Mouse (Mus musculus) neutrophil, adult 65 days (primary cell): ENCODE data around the gene Dync1i2. TPM values are rescaled to one million over a fixed set of nuclear protein-coding genes. Genes with fewer than 3 reads are reported as not detected.

Source experiments
- total RNA-seq: library from RNA; stranded (reverse); gene quantifications from 2 replicates; pipeline ENCODE4 v1.2.4, GENCODE M21; 2023

Dync1i2 gene
- 65.8 and 70.9 TPM in 2 replicates for total RNA-seq

DNA sequence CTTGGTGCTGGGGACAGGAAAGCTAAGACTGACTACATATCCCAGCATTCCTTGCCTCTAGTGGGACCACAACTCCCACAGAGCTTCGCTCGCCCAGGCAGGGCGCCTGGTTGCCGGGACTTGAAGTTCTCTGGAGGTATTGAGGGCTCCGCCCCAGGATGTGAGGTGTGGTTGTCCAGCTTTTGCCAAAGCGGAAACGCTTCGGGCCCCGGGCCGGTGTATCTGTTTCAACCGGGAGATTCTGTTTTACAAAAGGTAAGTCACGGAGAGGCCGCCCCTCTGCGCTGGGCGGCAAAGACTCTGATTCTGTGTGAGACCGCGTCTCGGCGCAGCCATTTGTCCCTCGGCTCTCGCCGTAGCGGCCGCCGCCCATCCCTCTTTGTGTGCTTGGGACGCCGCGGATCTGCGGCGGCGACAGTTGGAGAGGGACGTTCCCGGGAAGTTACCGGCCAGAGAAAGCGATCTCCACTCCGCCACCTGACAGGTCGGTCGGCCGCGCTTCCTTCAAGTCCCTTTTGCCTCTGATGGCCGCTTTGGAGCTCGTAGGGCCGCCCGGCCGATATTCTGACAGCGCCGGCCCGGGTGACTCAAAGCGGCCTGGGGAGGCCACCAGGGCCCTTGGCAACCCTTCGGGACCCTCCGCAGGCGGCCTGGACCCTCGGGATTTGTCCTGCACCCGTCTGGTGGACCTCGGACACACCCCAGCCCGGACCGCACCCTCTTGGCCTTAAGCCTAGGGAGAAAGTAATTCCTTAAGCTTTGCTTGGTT lies at the start of gene Dync1i2:
Gene Dync1i2 (plus strand): TSS at position 116 of the 769 bp plus-strand sequence.

Other genes starting within 250 kb of the Dync1i2 start
- gene Dcaf17, start 156.4 kb upstream of the Dync1i2 start, total RNA-seq, result 8.1 and 8.8 TPM in 2 replicates
- gene Mettl8, start 156.1 kb upstream of the Dync1i2 start, total RNA-seq, result 3.0 and 4.6 TPM in 2 replicates
- 0.14 TPM in 1 of 2 replicates, not detected in the other for gene Cybrd1, start 93.8 kb upstream of the Dync1i2 start, total RNA-seq
- gene Slc25a12, start 156.0 kb downstream of the Dync1i2 start, total RNA-seq, result 50.8 and 63.7 TPM in 2 replicates
- 29.3 and 37.6 TPM in 2 replicates for gene Hat1, start 177.3 kb downstream of the Dync1i2 start, total RNA-seq
- gene Metap1d, start 241.6 kb downstream of the Dync1i2 start, total RNA-seq, result 5.7 and 7.0 TPM in 2 replicates